Mouse (Mus musculus): Measurements from ENCODE around the gene BC052040. TPM values are rescaled to one million over a fixed set of nuclear protein-coding genes. Genes with fewer than 3 reads are reported as not detected.

BC052040 gene
- total RNA-seq (2014; fragmentation: Nextera tagmentation) (10.1 and 16.0 TPM in 2 replicates), total RNA-seq (2017) (3.8 and 5.5 TPM in 2 replicates)

- peak; percentile 99 for ATAC-seq (replicated peaks; ENCODE audit: poor library complexity, severe bottlenecking)
These were observed at the start of gene BC052040 for GRCm38 (mm10) chr2:115581241-115581988. BC052040 (plus strand) TSS chr2:115581716.

GRCm38 (mm10) chr2:115538009-115538690 is 43.4 kb upstream of the BC052040 start:
- no peak for ATAC-seq (replicated peaks; ENCODE audit: poor library complexity, severe bottlenecking)

DNA sequence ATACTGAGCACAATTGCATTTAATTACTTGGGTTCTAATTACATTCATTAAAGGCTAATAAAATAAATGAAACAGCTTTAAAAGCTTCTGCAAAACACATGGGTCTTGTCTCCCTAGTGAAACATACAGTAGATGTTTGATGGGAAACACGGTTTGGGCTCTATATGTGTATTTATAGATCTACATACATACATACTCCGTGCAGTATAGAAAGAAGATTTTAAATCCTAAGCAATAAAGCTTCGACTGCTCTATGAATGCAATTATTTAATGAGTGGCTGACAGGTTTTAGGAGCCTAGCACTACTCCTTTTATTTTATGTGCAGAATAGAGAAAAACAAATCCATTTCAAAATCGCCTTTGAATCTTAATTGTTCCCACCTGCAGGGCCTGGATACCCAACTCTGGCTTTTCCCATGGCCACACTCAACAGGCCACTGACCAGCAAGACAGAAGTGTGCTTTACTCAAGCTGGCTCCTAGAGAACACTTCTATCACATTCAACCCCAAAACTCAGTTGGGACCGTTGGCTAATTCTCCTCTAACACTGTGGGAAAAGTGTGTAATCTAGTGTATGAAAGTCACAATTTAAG is 42.7 kb upstream of the BC052040 start:
- ATAC-seq (replicated peaks; ENCODE audit: poor library complexity, severe bottlenecking) = no peak

DNA sequence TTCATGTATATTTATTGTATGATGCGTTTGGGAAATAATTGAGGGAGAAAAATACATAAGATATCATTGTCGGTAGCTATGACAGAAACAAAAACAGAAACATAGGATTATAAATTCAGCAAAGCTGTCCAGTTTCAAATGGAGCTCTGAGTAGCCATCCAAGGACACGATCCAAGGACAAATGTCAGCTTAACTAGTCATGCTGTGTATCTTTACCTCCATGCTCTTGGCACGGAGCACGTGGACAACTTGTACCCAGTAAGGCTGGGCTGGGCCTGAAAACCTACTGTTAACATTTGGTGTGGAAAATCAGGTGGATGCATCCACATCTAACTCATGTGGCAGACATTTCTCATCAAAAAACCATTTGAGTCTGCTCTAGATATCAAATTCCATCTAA is 41.8 kb upstream of the BC052040 start:
- ATAC-seq (replicated peaks; ENCODE audit: poor library complexity, severe bottlenecking) = no peak

GRCm38 (mm10) chr2:115542401-115543123 is 39.0 kb upstream of the BC052040 start:
- no peak for ATAC-seq (replicated peaks; ENCODE audit: poor library complexity, severe bottlenecking)

- no peak for ATAC-seq (replicated peaks; ENCODE audit: poor library complexity, severe bottlenecking)
These were observed 38.3 kb upstream of the BC052040 start for GRCm38 (mm10) chr2:115543212-115543611.

GRCm38 (mm10) chr2:115551901-115552300 is 29.6 kb upstream of the BC052040 start:
- no peak for ATAC-seq (replicated peaks; ENCODE audit: poor library complexity, severe bottlenecking)

DNA sequence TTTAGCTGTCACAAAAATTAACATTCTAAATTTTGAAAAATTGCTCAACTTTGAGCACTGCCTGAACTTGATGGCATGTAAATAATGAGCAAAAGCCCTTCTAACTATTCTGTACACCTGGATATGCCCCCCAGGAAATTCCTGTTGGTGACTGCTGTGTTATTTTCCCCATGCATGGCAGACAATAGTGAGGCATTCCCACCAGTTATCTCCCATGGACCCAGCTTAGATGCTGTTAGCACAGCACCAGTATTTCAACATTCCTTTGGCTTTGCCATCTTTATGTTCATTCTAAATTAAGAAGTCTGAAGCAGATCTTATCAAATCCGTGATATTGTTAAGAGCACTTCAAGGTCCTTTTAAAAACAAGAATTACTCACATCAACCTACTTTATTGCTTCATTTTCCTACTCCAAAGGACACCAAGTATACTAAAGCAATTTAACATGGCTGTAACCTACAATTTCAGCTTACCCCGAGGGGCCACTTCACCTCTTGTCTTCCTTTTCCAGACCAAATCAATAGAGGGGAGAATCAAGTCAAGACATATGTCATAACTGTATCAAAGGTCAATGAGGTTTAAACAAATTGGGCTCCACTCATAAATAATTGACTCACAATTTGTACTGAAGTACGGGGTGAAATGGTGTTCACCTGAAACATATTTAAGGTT is 19.2 kb upstream of the BC052040 start:
- no peak for ATAC-seq (replicated peaks; ENCODE audit: poor library complexity, severe bottlenecking)

DNA sequence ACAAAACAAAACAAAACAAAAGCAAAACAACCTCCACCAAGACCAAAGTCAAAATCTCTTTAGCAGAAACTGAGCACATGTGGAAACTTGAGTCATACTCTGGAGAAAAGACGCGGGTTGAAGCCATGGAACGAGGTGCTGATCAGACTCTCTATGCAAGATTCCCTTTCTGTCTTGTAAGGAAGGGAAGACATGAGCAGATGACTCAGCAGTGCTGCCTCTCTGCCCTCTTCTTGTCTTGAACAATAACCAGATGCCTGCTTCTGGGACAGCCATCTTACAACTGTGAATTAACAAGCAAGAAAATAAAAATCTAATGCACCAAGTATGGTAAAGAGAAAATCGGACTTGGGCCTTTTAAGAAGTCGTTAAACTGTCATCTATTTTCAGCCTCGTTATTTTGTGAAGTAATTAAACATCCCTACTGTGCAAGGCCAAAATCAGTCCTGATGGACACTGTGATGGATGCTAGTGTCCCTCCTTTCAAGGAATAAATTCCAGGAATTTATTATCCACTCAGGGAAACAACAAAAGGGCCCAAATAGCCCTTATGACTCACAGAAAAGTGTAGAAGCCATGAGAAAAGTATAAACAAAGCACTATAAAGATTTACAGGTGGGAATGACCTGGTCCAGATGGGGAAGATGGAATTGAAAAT is 18.0 kb upstream of the BC052040 start:
- ATAC-seq (replicated peaks; ENCODE audit: poor library complexity, severe bottlenecking) = no peak

DNA sequence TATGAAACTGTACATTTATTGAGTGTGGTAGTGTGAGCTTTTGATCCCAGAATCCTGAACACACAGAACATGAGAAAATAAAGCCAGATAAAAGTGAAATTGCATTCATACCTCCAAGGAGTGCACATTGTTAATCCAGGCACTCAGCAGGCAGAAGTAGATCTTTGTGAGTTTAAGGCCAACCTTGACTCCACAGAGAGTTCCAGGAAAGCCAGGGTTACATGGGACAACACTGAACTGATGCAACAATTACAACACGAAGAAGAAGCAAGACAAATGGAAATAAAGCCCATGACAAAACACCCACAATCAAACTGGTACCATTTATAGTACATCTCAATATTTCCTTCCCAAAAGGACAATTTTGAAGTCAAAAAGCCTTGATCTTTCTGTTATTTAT is 9.5 kb upstream of the BC052040 start:
- ATAC-seq (replicated peaks; ENCODE audit: poor library complexity, severe bottlenecking) = no peak

DNA sequence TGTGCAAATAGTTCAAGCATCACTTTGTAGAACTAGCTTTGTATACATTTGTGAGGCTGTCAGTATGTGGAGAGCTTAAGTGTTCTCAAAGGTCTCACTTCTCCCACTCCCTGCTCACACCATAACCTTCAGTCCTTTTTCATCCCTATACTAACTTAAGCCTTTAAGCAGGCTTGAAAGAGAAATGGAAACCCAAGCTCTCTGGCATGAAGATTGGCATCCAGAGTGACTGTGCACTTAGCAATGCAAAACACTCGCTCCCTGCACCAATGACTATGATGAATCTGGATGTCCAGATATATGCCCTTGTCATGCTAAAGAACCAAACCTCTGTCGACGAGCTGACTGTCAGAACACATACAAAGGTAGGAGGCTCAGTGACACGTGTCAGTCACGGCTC is 6.7 kb upstream of the BC052040 start:
- no peak for ATAC-seq (replicated peaks; ENCODE audit: poor library complexity, severe bottlenecking)

GRCm38 (mm10) chr2:115579171-115579900 is 2.2 kb upstream of the BC052040 start:
- ATAC-seq (replicated peaks; ENCODE audit: poor library complexity, severe bottlenecking) = no peak

GRCm38 (mm10) chr2:115579976-115580375 is 1.5 kb upstream of the BC052040 start:
- ATAC-seq (replicated peaks; ENCODE audit: poor library complexity, severe bottlenecking) = no peak

DNA sequence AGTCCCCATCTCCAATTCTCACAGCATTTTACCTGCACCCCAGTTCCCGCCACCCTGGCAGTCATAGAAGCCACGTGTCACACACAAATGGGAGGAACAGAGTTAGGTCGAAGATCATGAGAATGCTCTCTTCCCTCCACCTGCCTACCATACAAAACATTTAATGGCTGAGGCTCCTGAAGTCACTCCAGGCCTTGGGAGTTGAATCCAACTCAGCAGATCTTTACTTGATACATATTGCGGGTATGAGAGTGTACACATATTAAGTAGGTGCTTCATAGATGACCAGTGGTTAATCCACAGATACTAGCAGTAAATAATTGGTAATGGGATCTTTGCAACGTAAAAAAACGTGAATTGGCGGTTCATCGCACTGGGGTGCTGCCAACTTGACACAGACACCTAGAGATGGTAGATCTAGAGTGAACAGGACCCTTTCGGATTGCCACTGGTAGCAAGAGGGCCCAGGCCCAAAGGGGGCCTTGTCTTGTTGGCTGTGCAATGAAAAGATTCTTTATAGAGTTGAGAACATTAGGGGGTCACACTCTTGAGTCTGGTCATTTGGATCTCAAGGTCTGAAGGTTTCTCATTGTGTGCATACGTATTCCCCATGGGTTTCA is 583 bp downstream of the BC052040 start:
- no peak for ATAC-seq (replicated peaks; ENCODE audit: poor library complexity, severe bottlenecking)

DNA sequence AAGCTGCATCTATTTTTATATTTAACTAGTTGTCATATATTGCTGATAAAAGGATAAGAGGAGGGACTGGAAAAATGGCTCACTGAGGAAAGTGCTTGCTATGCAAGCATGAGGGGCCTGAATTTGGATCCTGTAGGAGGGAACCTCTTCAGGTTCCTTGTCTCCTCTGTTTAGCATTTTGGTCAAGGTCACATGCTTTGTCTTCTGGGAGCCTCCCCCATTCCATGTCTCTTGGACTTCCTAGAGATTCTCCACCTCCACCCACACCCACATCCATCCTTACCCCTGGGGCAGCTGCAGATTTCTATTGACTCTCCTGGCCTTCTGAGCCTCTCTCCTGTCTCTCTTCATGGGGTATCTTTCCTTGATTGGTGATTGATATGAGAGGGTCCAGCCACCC is 2.3 kb downstream of the BC052040 start:
- no peak for ATAC-seq (replicated peaks; ENCODE audit: poor library complexity, severe bottlenecking)

GRCm38 (mm10) chr2:115590602-115591001 is 9.1 kb downstream of the BC052040 start:
- no peak for ATAC-seq (replicated peaks; ENCODE audit: poor library complexity, severe bottlenecking)

- ATAC-seq (replicated peaks; ENCODE audit: poor library complexity, severe bottlenecking) = no peak
These were observed 11.2 kb downstream of the BC052040 start for GRCm38 (mm10) chr2:115592651-115593119.

DNA sequence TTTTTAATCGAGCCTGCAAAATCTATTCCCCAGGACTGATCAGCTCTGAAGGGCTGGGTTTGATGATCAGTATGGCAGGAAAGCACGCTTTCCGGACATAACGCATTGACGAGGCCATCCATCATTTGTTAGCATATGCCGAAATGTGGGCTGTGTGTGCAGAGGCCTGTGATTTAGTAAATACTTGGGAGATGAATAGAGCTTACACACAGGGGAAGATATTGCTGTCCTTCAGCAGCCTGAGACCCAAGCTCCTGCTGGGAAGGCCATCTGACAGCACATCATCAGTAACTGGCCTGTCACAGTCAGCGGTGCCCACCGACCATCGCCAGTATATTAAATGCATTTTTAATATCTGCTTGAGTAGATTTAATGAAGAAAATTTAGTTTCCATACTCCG is 15.5 kb downstream of the BC052040 start:
- ATAC-seq (replicated peaks; ENCODE audit: poor library complexity, severe bottlenecking) = no peak

Measured in granulocyte monocyte progenitor cell, adult 5-6 weeks (primary cell).